Mouse (Mus musculus): ENCODE results near the gene Mpst. TPM values are rescaled to one million over a fixed set of nuclear protein-coding genes. Genes with fewer than 3 reads are reported as not detected.

Mpst gene
- 1.1 and 2.1 TPM in 2 replicates for polyA plus RNA-seq (2016; fragmentation: Nextera tagmentation; extraction: Ambion mirVana)

- DNase-seq (ENCODE audit: low spot score) = peak; percentile 88
- H3K4me3 ChIP-seq = peak within 1 kb of the TSS; percentile 69
- H3K27ac ChIP-seq = peak within 1 kb of the TSS; percentile 88
- WGBS = under 1% methylated on average over 40 of the region's 40 CpGs
- H3K9me3 ChIP-seq (replicated peaks) = no peaks in the 10 kb centered on the region
- H3K36me3 ChIP-seq = no peaks in the 10 kb centered on the region
- peaks cover 40% of the 10 kb centered on the region for H3K27me3 ChIP-seq (ENCODE audit: low read depth, poor library complexity, severe bottlenecking)
- H3K4me1 ChIP-seq = peaks cover 50% of the 10 kb centered on the region
Measured at GRCm38 (mm10) chr15:78406293-78406934, at the start of gene Mpst. TSS of gene Mpst (plus strand) at chr15:78406416.

GRCm38 (mm10) chr15:78365916-78366315 lies 40.3 kb upstream of the Mpst start:
- H3K27me3 ChIP-seq (ENCODE audit: low read depth, poor library complexity, severe bottlenecking) = peaks cover 39% of the 10 kb centered on the region
- no peak overlapping the region for H3K27ac ChIP-seq
- DNase-seq (ENCODE audit: low spot score) = no peak
- no peak overlapping the region for H3K4me3 ChIP-seq
- no peaks in the 10 kb centered on the region for H3K4me1 ChIP-seq
- H3K9me3 ChIP-seq (replicated peaks) = no peaks in the 10 kb centered on the region
- WGBS = 42% methylated on average over 2 of the region's 2 CpGs
- H3K36me3 ChIP-seq = no peaks in the 10 kb centered on the region

GRCm38 (mm10) chr15:78366875-78367274 lies 39.3 kb upstream of the Mpst start:
- Histone ChIP-seq H3K36me3 (no peaks in the 10 kb centered on the region), H3K4me1 (no peaks in the 10 kb centered on the region), H3K27ac (no peak overlapping the region), H3K4me3 (no peak overlapping the region), H3K27me3 (ENCODE audit: low read depth, poor library complexity, severe bottlenecking) (peaks cover 39% of the 10 kb centered on the region), H3K9me3 (replicated peaks) (no peaks in the 10 kb centered on the region)
- WGBS = 78% methylated on average over 8 of the region's 8 CpGs
- DNase-seq (ENCODE audit: low spot score) = no peak

GRCm38 (mm10) chr15:78367811-78368210 lies 38.4 kb upstream of the Mpst start:
- Histone ChIP-seq H3K36me3 (no peaks in the 10 kb centered on the region), H3K27ac (no peak overlapping the region), H3K4me1 (no peaks in the 10 kb centered on the region), H3K4me3 (no peak overlapping the region), H3K9me3 (replicated peaks) (no peaks in the 10 kb centered on the region), H3K27me3 (ENCODE audit: low read depth, poor library complexity, severe bottlenecking) (peaks cover 39% of the 10 kb centered on the region)
- DNase-seq (ENCODE audit: low spot score) = no peak
- 74% methylated on average over 3 of the region's 3 CpGs for WGBS

- peaks cover 39% of the 10 kb centered on the region for H3K27me3 ChIP-seq (ENCODE audit: low read depth, poor library complexity, severe bottlenecking)
- peak; percentile 68 for DNase-seq (ENCODE audit: low spot score)
- H3K36me3 ChIP-seq = no peaks in the 10 kb centered on the region
- H3K27ac ChIP-seq = no peak overlapping the region
- H3K4me3 ChIP-seq = no peak overlapping the region
- H3K4me1 ChIP-seq = no peaks in the 10 kb centered on the region
- WGBS = 16% methylated on average over 8 of the region's 8 CpGs
- H3K9me3 ChIP-seq (replicated peaks) = no peaks in the 10 kb centered on the region
Measured at GRCm38 (mm10) chr15:78368926-78369346, 37.3 kb upstream of the Mpst start.

GRCm38 (mm10) chr15:78369641-78370040 lies 36.6 kb upstream of the Mpst start:
- Histone ChIP-seq H3K36me3 (no peaks in the 10 kb centered on the region), H3K27ac (no peak overlapping the region), H3K9me3 (replicated peaks) (no peaks in the 10 kb centered on the region), H3K4me1 (no peaks in the 10 kb centered on the region), H3K4me3 (no peak overlapping the region), H3K27me3 (ENCODE audit: low read depth, poor library complexity, severe bottlenecking) (peaks cover 39% of the 10 kb centered on the region)
- DNase-seq (ENCODE audit: low spot score) = no peak
- 91% methylated on average over 1 of the region's 1 CpGs for WGBS

GRCm38 (mm10) chr15:78372796-78373195 lies 33.4 kb upstream of the Mpst start:
- 73% methylated on average over 3 of the region's 3 CpGs for WGBS

GRCm38 (mm10) chr15:78374204-78374603 lies 32.0 kb upstream of the Mpst start:
- Histone ChIP-seq H3K36me3 (no peaks in the 10 kb centered on the region), H3K4me3 (no peak overlapping the region), H3K27me3 (ENCODE audit: low read depth, poor library complexity, severe bottlenecking) (peaks cover 12% of the 10 kb centered on the region), H3K27ac (no peak overlapping the region), H3K4me1 (no peaks in the 10 kb centered on the region), H3K9me3 (replicated peaks) (no peaks in the 10 kb centered on the region)
- WGBS = 75% methylated on average over 3 of the region's 3 CpGs
- no peak for DNase-seq (ENCODE audit: low spot score)

More at GRCm38 (mm10) chr15:78372796-78373195, 33.4 kb upstream of the Mpst start:
- H3K4me1 ChIP-seq = no peaks in the 10 kb centered on the region
- no peaks in the 10 kb centered on the region for H3K36me3 ChIP-seq
- H3K9me3 ChIP-seq (replicated peaks) = no peaks in the 10 kb centered on the region
- no peak for DNase-seq (ENCODE audit: low spot score)
- peaks cover 26% of the 10 kb centered on the region for H3K27me3 ChIP-seq (ENCODE audit: low read depth, poor library complexity, severe bottlenecking)
- H3K27ac ChIP-seq = no peak overlapping the region
- no peak overlapping the region for H3K4me3 ChIP-seq

GRCm38 (mm10) chr15:78377859-78378258 lies 28.4 kb upstream of the Mpst start:
- 85% methylated on average over 10 of the region's 10 CpGs for WGBS

GRCm38 (mm10) chr15:78378556-78378955 lies 27.7 kb upstream of the Mpst start:
- Histone ChIP-seq H3K27me3 (ENCODE audit: low read depth, poor library complexity, severe bottlenecking) (no peaks in the 10 kb centered on the region), H3K36me3 (no peaks in the 10 kb centered on the region), H3K4me1 (no peaks in the 10 kb centered on the region), H3K27ac (no peak overlapping the region), H3K9me3 (replicated peaks) (no peaks in the 10 kb centered on the region), H3K4me3 (no peak overlapping the region)
- no peak for DNase-seq (ENCODE audit: low spot score)
- WGBS = 81% methylated on average over 10 of the region's 10 CpGs

More at GRCm38 (mm10) chr15:78377859-78378258, 28.4 kb upstream of the Mpst start:
- no peak for DNase-seq (ENCODE audit: low spot score)
- H3K27ac ChIP-seq = no peak overlapping the region
- no peaks in the 10 kb centered on the region for H3K36me3 ChIP-seq
- no peaks in the 10 kb centered on the region for H3K4me1 ChIP-seq
- H3K4me3 ChIP-seq = no peak overlapping the region
- no peaks in the 10 kb centered on the region for H3K9me3 ChIP-seq (replicated peaks)
- no peaks in the 10 kb centered on the region for H3K27me3 ChIP-seq (ENCODE audit: low read depth, poor library complexity, severe bottlenecking)

GRCm38 (mm10) chr15:78380208-78380607 lies 26.0 kb upstream of the Mpst start:
- H3K9me3 ChIP-seq (replicated peaks) = no peaks in the 10 kb centered on the region
- no peaks in the 10 kb centered on the region for H3K36me3 ChIP-seq
- no peak overlapping the region for H3K27ac ChIP-seq
- H3K27me3 ChIP-seq (ENCODE audit: low read depth, poor library complexity, severe bottlenecking) = no peaks in the 10 kb centered on the region
- 90% methylated on average over 2 of the region's 2 CpGs for WGBS
- no peaks in the 10 kb centered on the region for H3K4me1 ChIP-seq
- no peak for DNase-seq (ENCODE audit: low spot score)
- no peak overlapping the region for H3K4me3 ChIP-seq

GRCm38 (mm10) chr15:78380741-78381140 lies 25.5 kb upstream of the Mpst start:
- 73% methylated on average over 4 of the region's 4 CpGs for whole genome bisulfite sequencing
- Histone ChIP-seq H3K4me3 (no peak overlapping the region), H3K27ac (no peak overlapping the region), H3K27me3 (ENCODE audit: low read depth, poor library complexity, severe bottlenecking) (no peaks in the 10 kb centered on the region), H3K36me3 (no peaks in the 10 kb centered on the region), H3K9me3 (replicated peaks) (no peaks in the 10 kb centered on the region), H3K4me1 (no peaks in the 10 kb centered on the region)
- DNase-seq (ENCODE audit: low spot score) = no peak

- WGBS = 94% methylated on average over 4 of the region's 4 CpGs
- Histone ChIP-seq H3K27me3 (ENCODE audit: low read depth, poor library complexity, severe bottlenecking) (no peaks in the 10 kb centered on the region), H3K27ac (no peak overlapping the region), H3K4me3 (no peak overlapping the region), H3K4me1 (no peaks in the 10 kb centered on the region), H3K9me3 (replicated peaks) (no peaks in the 10 kb centered on the region), H3K36me3 (no peaks in the 10 kb centered on the region)
- no peak for DNase-seq (ENCODE audit: low spot score)
Measured at GRCm38 (mm10) chr15:78382115-78382514, 24.1 kb upstream of the Mpst start.
